Mouse (Mus musculus) CH12.LX (cell line): ENCODE data around the gene Sgk2. TPM values are rescaled to one million over a fixed set of nuclear protein-coding genes. Genes with fewer than 3 reads are reported as not detected.
A peak's percentile ranks its signal among the peaks of the same experiment; 100 is the strongest.

Source experiments
- DNase-seq: peaks from one replicate; pipeline ENCODE4 v3.0.0-alpha.2; 2013; ENCODE audit errors: extremely low read depth
- H3K27ac ChIP-seq: 2 replicates; pipeline ENCODE4 v1.5.1; 2012; ENCODE audit warnings: low read depth, mild to moderate bottlenecking, control low read depth, moderate library complexity; ENCODE audit not compliant: insufficient read depth
- H3K27me3 ChIP-seq: replicated peaks from 2 replicates; pipeline ENCODE3; 2012; ENCODE audit warnings: inconsistent platforms
- H3K36me3 ChIP-seq, 2 experiments: replicated peaks in 1 of 2; 2 replicates each; pipeline versions ENCODE3 to v1.6.1; 2012; ENCODE audit warnings: inconsistent platforms in 1 of 2, low read length in 1 of 2, mild to moderate bottlenecking in 1 of 2, mixed read lengths in 1 of 2, moderate library complexity in 1 of 2; ENCODE audit not compliant: control insufficient read depth in 1 of 2, insufficient read depth in 1 of 2
- H3K4me1 ChIP-seq, 2 experiments: 2 replicates each; pipeline ENCODE4 v1.6.1; 2012; ENCODE audit warnings: inconsistent platforms in 1 of 2, moderate library complexity in 1 of 2; ENCODE audit not compliant: insufficient read depth in 2 of 2, control insufficient read depth in 1 of 2
- H3K4me2 ChIP-seq: 2 replicates; pipeline ENCODE4 v1.6.1; 2012; ENCODE audit warnings: low read depth, mild to moderate bottlenecking, control low read depth; ENCODE audit not compliant: poor library complexity, insufficient read depth, severe bottlenecking
- H3K4me3 ChIP-seq, 3 experiments: fragments of 150-350 bp in 1 of 3; sonication (generic) in 1 of 3; replicated peaks in 1 of 3; 2 replicates each; pipeline versions ENCODE3 to v1.5.1; 2011 to 2012; ENCODE audit warnings: low read depth in 2 of 3, low read length in 2 of 3, mild to moderate bottlenecking in 2 of 3, moderate library complexity in 2 of 3, control low read depth in 1 of 3, improper control_type of control experiment in 1 of 3, inconsistent platforms in 1 of 3, mixed read lengths in 1 of 3; ENCODE audit not compliant: poor library complexity in 1 of 3
- H3K79me2 ChIP-seq: replicated peaks from 2 replicates; pipeline ENCODE4 v1.6.1; 2012; ENCODE audit warnings: mild to moderate bottlenecking, moderate library complexity; ENCODE audit not compliant: control insufficient read depth, poor library complexity, insufficient read depth, severe bottlenecking; ENCODE audit errors: extremely low read depth
- H3K9ac ChIP-seq: 2 replicates; pipeline ENCODE4 v1.6.1; 2012; ENCODE audit warnings: low read depth, mild to moderate bottlenecking, control low read depth, moderate library complexity; ENCODE audit not compliant: insufficient read depth
- H3K9me3 ChIP-seq: replicated peaks from 2 replicates; pipeline ENCODE3; 2012; ENCODE audit warnings: low read length, inconsistent platforms, mixed read lengths
- BHLHE40 ChIP-seq: IDR thresholded peaks from 2 replicates; pipeline ENCODE4 v1.6.1; 2011; ENCODE audit warnings: mild to moderate bottlenecking, low read depth, low read length, improper control_type of control experiment
- CTCF ChIP-seq, 2 experiments: IDR thresholded peaks in 1 of 2; conservative IDR thresholded peaks in 1 of 2; 2 replicates each; pipeline ENCODE4 v1.5.1; 2011 to 2012; ENCODE audit warnings: low read depth in 2 of 2, low read length in 2 of 2, improper control_type of control experiment in 1 of 2, inconsistent platforms in 1 of 2, mild to moderate bottlenecking in 1 of 2, moderate library complexity in 1 of 2
- EP300 ChIP-seq: IDR thresholded peaks from 2 replicates; pipeline ENCODE4 v1.6.1; 2011; ENCODE audit warnings: low read length, improper control_type of control experiment
- JUN ChIP-seq: IDR thresholded peaks from 2 replicates; pipeline ENCODE4 v1.6.1; 2011; ENCODE audit warnings: low read depth, mild to moderate bottlenecking, low read length, improper control_type of control experiment, moderate library complexity; ENCODE audit not compliant: insufficient read depth
- MAFK ChIP-seq: IDR thresholded peaks from 2 replicates; pipeline ENCODE4 v1.6.1; 2011; ENCODE audit warnings: low read length, improper control_type of control experiment; ENCODE audit not compliant: insufficient replicate concordance
- MEF2A ChIP-seq: IDR thresholded peaks from 2 replicates; pipeline ENCODE4 v1.6.1; 2014; ENCODE audit warnings: low read depth, mild to moderate bottlenecking, inconsistent platforms, low read length, improper control_type of control experiment, borderline replicate concordance
- NELFE ChIP-seq: IDR thresholded peaks from 2 replicates; pipeline ENCODE4 v1.6.1; 2011; ENCODE audit warnings: low read depth, low read length, improper control_type of control experiment
- NRF1 ChIP-seq: IDR thresholded peaks from 2 replicates; pipeline ENCODE4 v1.6.1; 2014; ENCODE audit warnings: low read depth, mild to moderate bottlenecking, inconsistent platforms, low read length, improper control_type of control experiment, moderate library complexity
- PAX5 ChIP-seq: IDR thresholded peaks from 2 replicates; pipeline ENCODE4 v1.6.1; 2012; ENCODE audit warnings: low read length, inconsistent platforms, mixed read lengths
- POLR2A ChIP-seq: IDR thresholded peaks from 2 replicates; pipeline ENCODE4 v1.6.1; 2011; ENCODE audit warnings: low read depth, mild to moderate bottlenecking, improper control_type of control experiment, low read length
- POLR2AphosphoS2 ChIP-seq: IDR thresholded peaks from 2 replicates; pipeline ENCODE4 v1.6.1; 2011; ENCODE audit warnings: low read depth, low read length, improper control_type of control experiment
- RAD21 ChIP-seq: IDR thresholded peaks from 2 replicates; pipeline ENCODE4 v1.6.1; 2011; ENCODE audit warnings: low read depth, mild to moderate bottlenecking, low read length, improper control_type of control experiment, moderate library complexity
- SMC3 ChIP-seq: IDR thresholded peaks from 2 replicates; pipeline ENCODE4 v1.6.1; 2011; ENCODE audit warnings: low read depth, low read length, improper control_type of control experiment
- ZKSCAN1 ChIP-seq: IDR thresholded peaks from 2 replicates; pipeline ENCODE4 v1.6.1; 2012; ENCODE audit warnings: low read depth, inconsistent platforms, low read length, improper control_type of control experiment, borderline replicate concordance
- ZMIZ1 ChIP-seq: IDR thresholded peaks from 2 replicates; pipeline ENCODE4 v1.6.1; 2012; ENCODE audit warnings: low read depth, mild to moderate bottlenecking, inconsistent platforms, low read length, improper control_type of control experiment
- dilution Hi-C: fragments of 300-500 bp; cut with MboI; formaldehyde crosslinking; loops from 2 replicates; pipeline ENCODE4 v1.14.3; 2020; ENCODE audit warnings: low sequenced_read_pairs; ENCODE audit not compliant: extremely low pct_unique_long_range_greater_than_20kb, extremely low pct_ligation_motif_present
- in situ Hi-C: fragments of 300-500 bp; cut with MboI; formaldehyde crosslinking; loops from 3 replicates; pipeline ENCODE4 v1.14.3; 2019; ENCODE audit warnings: low sequenced_read_pairs, low pct_ligation_motif_present, low pct_unique_long_range_greater_than_20kb, mixed read lengths
- polyA plus RNA-seq: library from polyadenylated mRNA; unstranded; fragments of >175 nt; gene quantifications from 2 replicates; pipeline ENCODE4 v1.2.1, GENCODE M21; 2012; ENCODE audit warnings: low read depth; ENCODE audit not compliant: insufficient read length
- total RNA-seq, 2 experiments: library from RNA; depleted of rRNA; stranded (reverse); fragments of 300-350 nt in 1 of 2; fragments of >200 nt in 1 of 2; gene quantifications; 2 replicates each; pipeline ENCODE4 v1.2.3; 2012 to 2014

Sgk2 gene
- total and polyA plus RNA-seq, 3 experiments: not detected

DNA sequence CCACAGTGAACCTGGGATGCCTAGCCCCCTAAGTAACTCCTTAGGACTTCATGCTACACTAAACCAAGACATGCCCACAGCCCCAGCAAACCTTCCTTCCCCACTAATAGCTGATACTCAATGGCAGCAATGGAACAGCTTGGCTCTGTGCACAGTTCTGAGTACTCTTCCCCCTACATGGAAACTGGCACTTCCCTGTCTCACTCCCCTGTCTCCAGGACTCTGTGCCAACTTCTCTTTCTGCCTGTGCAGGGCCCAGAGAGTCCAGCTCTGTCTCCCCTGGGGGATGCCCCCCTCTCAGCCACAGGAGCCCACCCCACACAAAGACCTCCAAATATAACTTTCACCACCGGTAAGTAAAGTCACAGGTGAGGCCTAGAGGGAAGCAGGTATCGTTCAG, 20.4 kb upstream of the Sgk2 start:
- in situ Hi-C loops: no loop called here
- no peak overlapping the region for H3K9ac ChIP-seq

DNA sequence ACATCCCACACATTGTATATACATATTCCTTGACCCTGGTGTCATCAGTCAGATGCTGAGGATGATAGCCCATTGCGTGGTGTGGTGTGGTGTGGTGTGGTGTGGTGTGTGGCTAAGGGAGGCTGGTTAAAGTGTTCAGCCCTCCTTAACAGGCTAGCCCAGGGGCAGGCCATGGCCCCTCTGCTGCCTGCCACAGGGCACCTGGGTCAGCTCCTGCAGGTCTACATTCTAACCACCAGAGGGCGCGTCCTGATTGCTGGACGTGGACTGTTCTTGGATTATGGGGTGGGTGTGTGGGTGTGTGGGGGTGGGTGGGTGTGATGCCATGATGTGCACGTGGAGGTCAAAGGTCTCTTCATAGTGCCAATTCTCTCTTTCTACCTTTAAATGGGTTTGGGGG, 18.8 kb upstream of the Sgk2 start:
- H3K9ac ChIP-seq: no peak overlapping the region
- H3K27me3 ChIP-seq: peaks cover 65% of the 10 kb centered on the region
- peak; percentile 33 for DNase-seq
- no peaks in the 10 kb centered on the region for H3K9me3 ChIP-seq
- H3K36me3 ChIP-seq: no peaks in the 10 kb centered on the region
- in situ Hi-C loops (no loop called here), dilution Hi-C loops (no loop called here)
- no peak overlapping the region for H3K4me3 ChIP-seq
- TF ChIP-seq CTCF (conservative IDR thresholded peaks at IDR 0.05 in 1 of 2, IDR thresholded peaks at IDR 0.05 in 1 of 2; ENCODE audit: low read depth in 2 of 2, low read length in 2 of 2) (peak in 1 of 2 experiments; percentile 74; a peak in 2 of 4 replicates), RAD21 (peak; percentile 44), SMC3 (peak; percentile 65), ZMIZ1 (no peak)
- no peaks in the 10 kb centered on the region for H3K4me1 ChIP-seq
- no peaks in the 10 kb centered on the region for H3K79me2 ChIP-seq
- H3K27ac ChIP-seq: no peak overlapping the region
- no peak overlapping the region for H3K4me2 ChIP-seq

More for the DNA sequence above, 20.4 kb upstream of the Sgk2 start:
- DNase-seq: no peak
- H3K27ac ChIP-seq: no peak overlapping the region
- H3K9me3 ChIP-seq: no peaks in the 10 kb centered on the region
- no peaks in the 10 kb centered on the region for H3K79me2 ChIP-seq
- TF ChIP-seq POLR2A: no peak
- no peak for TF ChIP-seq MAFK
- TF ChIP-seq POLR2AphosphoS2: no peak
- TF ChIP-seq BHLHE40: no peak
- no peak for TF ChIP-seq CTCF (conservative IDR thresholded peaks at IDR 0.05 in 1 of 2, IDR thresholded peaks at IDR 0.05 in 1 of 2; ENCODE audit: low read depth in 2 of 2, low read length in 2 of 2)
- no peak for TF ChIP-seq SMC3
- TF ChIP-seq ZKSCAN1: no peak
- TF ChIP-seq PAX5: no peak
- TF ChIP-seq JUN: no peak
- TF ChIP-seq RAD21: no peak
- TF ChIP-seq MEF2A: no peak
- TF ChIP-seq NELFE: no peak
- TF ChIP-seq EP300: no peak
- TF ChIP-seq NRF1: no peak
- peaks cover 57% of the 10 kb centered on the region for H3K27me3 ChIP-seq
- no peak overlapping the region for H3K4me2 ChIP-seq
- H3K36me3 ChIP-seq: no peaks in the 10 kb centered on the region
- dilution Hi-C loops: no loop called here
- no peak overlapping the region for H3K4me3 ChIP-seq
- no peaks in the 10 kb centered on the region for H3K4me1 ChIP-seq

DNA sequence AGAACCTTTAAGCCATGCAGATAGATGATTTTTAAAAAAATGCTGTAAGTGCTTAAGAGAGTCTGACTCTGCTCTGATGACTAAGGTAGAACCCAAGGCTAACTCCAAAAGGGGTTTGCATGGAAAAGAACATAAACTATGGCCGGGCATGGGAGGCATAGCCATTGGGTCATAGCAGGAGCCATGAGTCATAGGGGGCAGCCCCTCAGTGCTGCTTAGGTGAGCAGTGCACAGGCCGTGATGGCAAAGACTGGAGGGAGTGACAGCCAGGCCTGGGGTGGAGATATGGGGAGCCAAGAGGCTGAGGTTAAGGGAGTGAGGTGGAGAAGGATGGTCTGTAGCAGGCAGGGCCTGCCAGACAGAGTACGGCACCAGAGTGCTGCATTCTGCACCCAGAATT, 18.0 kb upstream of the Sgk2 start:
- Histone ChIP-seq H3K9me3 (no peaks in the 10 kb centered on the region), H3K4me3 (no peak overlapping the region), H3K9ac (no peak overlapping the region), H3K27ac (no peak overlapping the region), H3K79me2 (no peaks in the 10 kb centered on the region), H3K27me3 (peaks cover 65% of the 10 kb centered on the region), H3K4me1 (no peaks in the 10 kb centered on the region), H3K36me3 (no peaks in the 10 kb centered on the region), H3K4me2 (no peak overlapping the region)
- dilution Hi-C loops: no loop called here
- TF ChIP-seq NELFE: no peak
- in situ Hi-C loops: no loop called here
- DNase-seq: peak; percentile 22
